Mouse (Mus musculus) left cerebral cortex, postnatal 14 days (tissue): Measurements from ENCODE around the gene Htra2. TPM values are rescaled to one million over a fixed set of nuclear protein-coding genes. Genes with fewer than 3 reads are reported as not detected.

Experiments used
- DNase-seq, 2 experiments: peaks; one replicate each; pipeline ENCODE4 v3.0.0; 2021 to 2022; ENCODE audit warnings: low spot score in 2 of 2, mixed read lengths in 1 of 2
- intact Hi-C: fragments of 180-260 bp; cut with DNase I; formaldehyde crosslinking; loops from one replicate; pipeline ENCODE4 v1.15.1; 2025
- total RNA-seq, 2 experiments: library from RNA; stranded (reverse); gene quantifications; 2 replicates each; pipeline ENCODE4 v1.2.3; 2021

The Htra2 gene
- total RNA-seq, 2 experiments from 2014 or later: 52.2 to 57.5 TPM

GRCm38 (mm10) chr6:83038496-83039012, 16.5 kb downstream of the Htra2 start:
- intact Hi-C loops: no loop called here
- DNase-seq: peak; percentile 82 to 86

- intact Hi-C loops: no loop called here
- no peak for DNase-seq
Observed at GRCm38 (mm10) chr6:83037188-83037587, 17.9 kb downstream of the Htra2 start.

DNA sequence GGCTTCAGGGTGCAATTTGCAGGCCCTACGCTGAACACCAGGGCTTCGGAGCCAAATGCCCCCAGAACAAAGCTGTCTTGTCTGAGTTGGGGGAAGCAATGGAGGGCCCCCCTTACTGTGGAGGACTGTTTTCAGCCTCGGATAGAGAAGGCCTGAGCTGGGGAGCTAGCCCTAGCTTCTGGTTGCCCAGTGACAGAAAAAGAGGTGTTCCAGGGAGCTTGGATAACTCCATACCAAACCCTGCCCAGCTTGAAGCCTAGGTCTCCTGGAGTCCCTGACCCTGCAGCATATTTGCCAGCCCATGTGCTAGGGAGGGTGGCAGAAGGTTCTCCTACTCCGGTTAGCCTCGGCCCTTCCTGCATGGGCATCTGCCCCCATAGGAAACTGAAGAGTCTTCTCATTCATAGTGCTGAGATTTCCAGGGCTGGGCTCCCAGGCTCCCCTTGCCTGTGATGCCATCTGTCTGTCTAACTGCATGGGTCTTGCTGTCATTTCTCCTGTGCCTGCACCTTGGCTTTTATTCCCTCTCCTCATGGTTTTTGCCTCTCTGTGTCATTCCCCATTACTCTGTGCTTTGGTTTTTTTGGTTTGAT, 20.5 kb downstream of the Htra2 start:
- DNase-seq: no peak
- intact Hi-C loops: no loop called here

DNA sequence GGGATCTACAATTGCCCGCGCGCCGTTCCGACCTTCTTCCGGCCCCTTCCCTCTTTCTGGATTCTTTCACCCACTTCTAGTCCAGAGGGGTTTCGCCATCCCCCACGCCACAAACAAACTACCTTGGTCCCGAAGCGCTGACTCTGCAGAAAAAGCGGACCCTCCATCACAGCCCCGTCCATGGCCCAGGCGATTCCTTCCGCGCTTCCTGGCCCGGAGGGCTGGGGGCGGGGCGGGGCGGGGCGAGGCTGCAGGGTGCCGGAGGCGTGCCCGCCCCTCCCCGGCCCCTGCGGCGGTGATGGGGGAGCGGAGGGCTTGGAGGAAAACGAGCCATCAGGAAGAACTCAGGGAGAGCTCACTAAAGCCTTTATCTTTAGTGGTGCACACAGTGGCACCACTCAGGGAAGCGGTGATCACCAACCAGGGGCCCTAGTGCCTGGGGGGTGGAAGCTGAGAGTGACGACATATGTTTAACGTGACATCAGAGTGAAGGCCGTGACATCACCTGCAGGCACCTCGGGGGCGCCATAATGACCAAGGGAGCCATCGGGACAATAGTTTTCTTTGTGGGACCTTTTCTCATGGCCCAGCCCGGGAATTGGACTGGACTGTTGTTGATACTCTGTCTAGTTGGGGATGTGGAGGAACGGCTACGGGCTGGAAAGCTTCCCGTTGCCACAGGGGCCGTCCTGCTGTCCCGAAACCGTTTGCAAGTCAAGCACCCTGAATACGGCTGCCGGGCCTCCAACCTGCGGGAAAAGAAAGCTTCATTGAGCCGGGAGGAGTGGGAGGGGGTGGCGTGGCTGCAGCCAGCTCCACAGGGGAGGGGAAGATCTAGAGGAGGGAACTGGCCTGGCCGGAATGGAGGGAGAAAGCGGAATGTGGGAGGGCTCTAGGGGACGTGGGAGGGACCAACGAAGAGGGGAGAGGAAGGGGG, 21.6 kb downstream of the Htra2 start, which contains the start of the genes Dok1 and Loxl3:
Gene Dok1 (minus strand): TSS at position 223 of the 937 bp plus-strand sequence.
Gene Loxl3 (plus strand): TSS at position 925 of the 937 bp plus-strand sequence.
- DNase-seq: peak in 1 of 2 experiments; percentile 39
- intact Hi-C loops: no loop called here

- DNase-seq: no peak
- intact Hi-C loops: no loop called here
Observed at GRCm38 (mm10) chr6:83032769-83033191, 22.3 kb downstream of the Htra2 start.

- intact Hi-C loops: no loop called here
- no peak for DNase-seq
Observed at GRCm38 (mm10) chr6:83031921-83032590, 23.0 kb downstream of the Htra2 start.

- intact Hi-C loops: no loop called here
- DNase-seq: no peak
Observed at GRCm38 (mm10) chr6:83031111-83031510, 24.0 kb downstream of the Htra2 start.

DNA sequence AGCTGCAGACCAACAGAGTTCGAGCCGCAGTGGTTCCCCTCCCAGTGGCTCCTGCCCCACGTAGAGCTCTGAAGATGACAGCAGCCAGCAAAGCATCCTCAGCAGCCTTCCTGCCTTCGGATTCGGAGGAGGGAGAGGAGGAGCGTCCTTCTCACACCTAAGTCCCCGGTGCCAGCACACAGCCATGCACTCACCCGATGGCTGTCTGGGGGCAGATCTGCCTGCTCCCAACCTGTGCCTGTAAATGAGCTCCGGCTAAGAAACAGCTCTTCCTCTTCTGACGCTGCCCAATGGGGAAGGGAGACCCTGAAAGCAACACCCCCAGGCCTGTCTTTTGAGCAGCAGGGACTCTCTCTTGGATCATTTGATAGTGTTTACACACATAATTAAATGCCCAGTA, 25.3 kb downstream of the Htra2 start:
- intact Hi-C loops: no loop called here
- DNase-seq: no peak

- intact Hi-C loops: no loop called here
- no peak for DNase-seq
Observed at GRCm38 (mm10) chr6:83027706-83028105, 27.4 kb downstream of the Htra2 start.

DNA sequence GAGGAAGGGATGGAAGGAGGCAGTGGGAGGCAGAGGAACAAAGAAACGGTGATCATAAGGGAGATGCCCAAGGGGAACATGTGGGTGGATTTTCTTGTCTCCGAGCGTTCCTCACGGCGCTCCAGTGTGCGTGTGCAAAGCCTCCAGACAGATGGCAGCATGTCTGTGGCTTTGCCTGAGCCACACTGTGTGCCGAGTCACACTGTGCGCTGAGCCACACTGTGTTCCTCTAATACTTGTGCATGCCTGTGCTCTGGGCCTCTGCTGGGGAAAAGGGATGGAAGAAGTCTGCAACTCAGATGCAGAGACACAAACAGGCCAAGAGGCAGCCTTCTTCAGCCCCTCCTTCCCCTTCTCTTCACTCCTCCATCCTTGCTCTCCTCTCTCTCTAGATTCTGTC, 27.8 kb downstream of the Htra2 start:
- intact Hi-C loops: no loop called here

GRCm38 (mm10) chr6:83025221-83025620, 29.9 kb downstream of the Htra2 start:
- intact Hi-C loops: no loop called here
- no peak for DNase-seq

More for the DNA sequence above, 27.8 kb downstream of the Htra2 start:
- DNase-seq: no peak

DNA sequence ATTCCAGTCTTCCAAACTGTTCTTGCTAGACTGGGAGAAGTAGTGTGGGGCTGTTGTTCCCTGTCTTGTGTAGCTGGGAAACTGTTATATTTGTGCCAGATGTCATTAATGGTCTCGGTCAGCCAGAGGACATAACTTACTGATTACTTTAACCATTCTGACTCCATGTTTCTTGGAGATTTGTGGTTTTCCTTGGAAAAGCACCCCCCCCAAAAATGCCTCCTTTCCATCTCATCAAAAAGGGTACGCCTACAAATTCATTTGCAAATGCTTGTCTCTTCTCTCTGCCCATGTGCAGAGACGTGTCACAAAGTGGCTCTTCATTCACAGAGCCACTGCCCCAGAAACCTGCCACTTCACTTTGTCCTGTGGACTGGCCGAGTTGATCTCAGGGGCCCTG, 30.7 kb downstream of the Htra2 start:
- DNase-seq: no peak

DNA sequence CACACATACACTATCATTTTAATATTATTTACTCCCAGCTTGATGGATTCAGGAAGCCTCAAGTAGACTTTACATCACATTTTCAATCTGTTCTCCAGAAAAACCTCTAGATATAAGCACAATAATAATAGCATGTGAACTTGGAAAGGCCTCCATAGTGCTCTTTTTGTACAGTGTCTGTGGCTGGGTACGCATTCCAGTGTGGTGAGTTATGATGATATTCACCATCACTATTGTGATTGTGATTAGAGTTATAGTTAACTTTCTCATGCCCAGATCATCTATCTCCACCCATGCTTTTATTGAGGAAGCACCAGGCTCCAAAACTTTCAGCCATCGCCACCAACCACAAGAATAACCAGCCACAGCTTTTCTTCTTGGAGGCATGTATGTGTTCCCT, 31.3 kb downstream of the Htra2 start:
- no peak for DNase-seq
- intact Hi-C loops: no loop called here

More for the DNA sequence above, 30.7 kb downstream of the Htra2 start:
- intact Hi-C loops: no loop called here

- DNase-seq: no peak
- intact Hi-C loops: no loop called here
Observed at GRCm38 (mm10) chr6:83023008-83023407, 32.1 kb downstream of the Htra2 start.

GRCm38 (mm10) chr6:83020836-83021593, 34.1 kb downstream of the Htra2 start:
- intact Hi-C loops: no loop called here

DNA sequence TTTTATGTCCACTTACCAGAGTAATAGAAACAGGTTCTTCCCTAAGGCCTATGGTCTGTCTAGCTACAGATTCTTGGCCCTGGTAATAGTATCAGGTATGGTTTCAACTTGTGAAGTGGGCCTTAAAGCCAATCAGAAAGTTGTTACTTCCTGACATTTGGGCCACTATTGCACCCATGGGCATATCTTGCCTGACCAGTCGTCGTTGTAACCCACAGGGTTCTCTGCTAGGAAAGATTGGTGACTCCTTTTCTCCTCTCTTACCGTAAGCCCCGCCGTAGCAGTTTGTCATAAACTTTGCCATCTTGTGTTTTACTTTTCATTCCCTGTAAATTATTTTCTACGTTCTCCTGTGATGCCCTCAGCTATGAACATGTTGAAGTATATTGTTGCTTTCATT, 35.0 kb downstream of the Htra2 start:
- DNase-seq: no peak
- intact Hi-C loops: no loop called here

More at GRCm38 (mm10) chr6:83020836-83021593, 34.1 kb downstream of the Htra2 start:
- DNase-seq: no peak

DNA sequence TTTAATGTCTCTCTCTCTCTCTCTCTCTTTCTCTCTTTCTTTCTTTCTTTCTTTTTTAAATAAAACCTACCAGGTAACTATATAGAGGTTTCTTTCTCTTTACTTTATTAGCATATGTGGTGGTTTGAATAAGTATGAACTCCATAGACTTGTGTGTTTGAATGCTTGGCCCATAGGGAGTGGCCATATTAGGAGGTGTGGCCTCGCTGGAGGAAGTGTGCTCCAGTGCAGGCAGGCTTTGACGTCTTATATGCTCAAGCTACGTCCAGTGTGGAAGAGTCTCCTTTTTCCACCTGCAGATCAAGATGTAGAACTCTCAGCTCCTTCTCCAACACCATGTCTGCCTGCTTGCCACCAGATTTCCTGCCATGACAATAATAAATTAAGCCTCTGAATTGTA, 36.0 kb downstream of the Htra2 start:
- no peak for DNase-seq
- intact Hi-C loops: no loop called here

DNA sequence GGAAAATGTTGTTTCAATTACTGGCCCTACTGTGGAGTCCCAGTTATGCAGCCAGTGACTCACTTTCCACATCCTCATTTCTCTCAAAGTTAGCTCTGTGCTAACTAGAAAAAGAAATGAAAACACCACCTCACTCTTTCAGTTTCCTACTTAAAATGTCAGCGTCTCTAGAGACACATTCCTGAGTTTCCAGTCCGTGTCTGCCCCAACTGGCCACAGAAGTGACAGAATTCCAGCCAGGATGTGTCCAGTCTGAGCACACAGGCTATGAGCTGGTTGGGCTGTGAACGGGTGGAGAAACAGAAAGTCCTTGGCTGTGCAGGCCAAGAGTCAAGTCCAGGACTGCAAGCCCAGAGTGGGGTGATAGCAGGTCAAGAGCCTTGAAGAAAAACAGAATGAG, 37.9 kb downstream of the Htra2 start:
- no peak for DNase-seq
- intact Hi-C loops: no loop called here

DNA sequence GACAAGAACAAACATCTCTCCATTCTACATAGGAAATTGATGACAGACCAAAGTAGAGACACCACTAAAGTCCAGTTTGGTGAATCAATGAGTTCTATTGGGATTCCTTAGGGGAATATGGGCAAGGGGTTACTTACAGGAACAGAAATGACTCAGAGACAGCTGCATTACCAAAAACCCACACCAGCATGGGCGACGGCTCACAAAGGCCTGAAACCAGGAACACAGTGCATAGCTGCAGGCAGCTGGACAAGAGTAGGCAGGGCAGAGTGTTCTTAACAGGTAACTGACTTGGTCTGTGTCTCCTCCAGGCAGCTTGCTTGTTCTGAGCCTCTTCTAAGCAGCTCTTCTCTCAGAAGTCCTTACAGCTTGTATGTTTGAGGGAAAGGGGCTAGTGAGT, 39.3 kb downstream of the Htra2 start:
- intact Hi-C loops: no loop called here
- DNase-seq: no peak
